Mouse (Mus musculus): ENCODE measurements at regions not wholly inside any gene's neighbourhood (a gene's known extent, or its start where the extent isn't known, plus 50 kb on each side); places are given as distances from the start of the nearest gene placed in this dataset.
"Not testable (repeated sequence)": the region's sequence is repeated elsewhere in the genome, so short reads cannot be mapped to it uniquely, and the experiment has no call there.

DNA sequence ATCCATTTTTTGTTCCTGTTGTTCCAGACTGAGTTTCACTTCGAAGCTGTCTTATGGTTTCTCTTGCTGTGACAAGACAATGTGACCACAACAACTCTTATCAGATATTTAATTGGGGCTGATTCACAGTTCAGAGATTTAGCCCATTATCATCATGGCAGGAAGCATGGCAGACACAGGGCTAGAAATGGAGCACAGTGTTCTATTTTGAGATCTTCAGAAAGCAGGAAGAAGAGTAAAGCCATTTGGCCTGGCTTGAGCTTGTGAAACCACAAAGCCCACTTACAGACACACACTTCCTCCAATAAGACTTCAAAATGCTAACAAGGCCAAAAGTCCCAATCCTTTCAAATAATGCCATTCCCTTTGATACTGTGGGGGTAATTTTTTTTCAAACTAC, 670.4 kb upstream of the Cdh12 start:
- H3K4me3 ChIP-seq (ENCODE audit: insufficient read depth in 1 of 2, low read depth in 1 of 2, low read length in 2 of 2, poor library complexity in 1 of 2, severe bottlenecking in 1 of 2): no peak overlapping the region
- DNase-seq (ENCODE audit: low read depth, low spot score): no peak
- H3K27ac ChIP-seq (ENCODE audit: insufficient read depth, low read depth, low read length, poor library complexity, severe bottlenecking): no peak overlapping the region
- in situ Hi-C loops (cut with MboI; ENCODE audit: low sequenced_read_pairs in 2 of 2, unreplicated experiment in 2 of 2): no loop called here
- H3K36me3 ChIP-seq (ENCODE audit: control insufficient read depth, insufficient read depth, low read length, poor library complexity, severe bottlenecking): no peaks in the 10 kb centered on the region
- H3K4me1 ChIP-seq (ENCODE audit: control insufficient read depth in 2 of 2, insufficient read depth in 2 of 2, low read length in 2 of 2, poor library complexity in 1 of 2): no peaks in the 10 kb centered on the region
- no peaks in the 10 kb centered on the region for H3K9me3 ChIP-seq (ENCODE audit: control insufficient read depth, insufficient read depth, low read depth, low read length)
- TF ChIP-seq ZNF384 (IDR thresholded peaks at IDR 0.05; ENCODE audit: low read depth, low read length): no peak
- TF ChIP-seq CHD2 (IDR thresholded peaks at IDR 0.05; ENCODE audit: low read depth, low read length): no peak
- TF ChIP-seq MAFK (IDR thresholded peaks at IDR 0.05; ENCODE audit: insufficient read depth, low read depth, low read length): no peak
- TF ChIP-seq HCFC1 (IDR thresholded peaks at IDR 0.05; ENCODE audit: borderline replicate concordance, insufficient read depth, low read length): no peak
- TF ChIP-seq ZC3H11A (IDR thresholded peaks at IDR 0.05; ENCODE audit: borderline replicate concordance, low read depth, low read length): no peak
- H3K9ac ChIP-seq (ENCODE audit: insufficient read depth, low read depth, low read length, poor library complexity, severe bottlenecking): no peak overlapping the region

DNA sequence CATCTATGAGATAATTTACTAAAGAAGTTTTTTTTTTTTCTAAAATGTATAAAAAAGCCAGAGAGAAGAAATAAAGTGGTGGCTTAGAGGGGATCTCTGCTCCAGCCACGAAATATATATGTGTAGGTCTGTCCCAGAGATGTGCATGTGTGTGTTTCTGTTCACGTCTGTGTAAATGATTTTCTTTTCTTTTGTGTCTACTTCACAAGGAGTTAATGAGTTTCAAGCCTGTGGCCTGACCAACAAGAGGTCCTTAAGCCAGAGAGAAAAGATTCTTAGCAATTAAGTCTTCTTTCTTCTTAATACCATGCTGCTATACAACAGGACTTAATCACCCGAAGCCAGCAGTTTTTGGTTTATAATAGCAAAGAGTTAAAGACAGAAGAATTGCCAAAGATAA, 665.2 kb upstream of the Cdh12 start:
- Histone ChIP-seq H3K9ac (ENCODE audit: insufficient read depth, low read depth, low read length, poor library complexity, severe bottlenecking) (no peak overlapping the region), H3K36me3 (ENCODE audit: control insufficient read depth, insufficient read depth, low read length, poor library complexity, severe bottlenecking) (no peaks in the 10 kb centered on the region), H3K4me3 (ENCODE audit: insufficient read depth in 1 of 2, low read depth in 1 of 2, low read length in 2 of 2, poor library complexity in 1 of 2, severe bottlenecking in 1 of 2) (no peak overlapping the region), H3K4me1 (ENCODE audit: control insufficient read depth in 2 of 2, insufficient read depth in 2 of 2, low read length in 2 of 2, poor library complexity in 1 of 2) (no peaks in the 10 kb centered on the region), H3K9me3 (ENCODE audit: control insufficient read depth, insufficient read depth, low read depth, low read length) (0 out of 2 replicates have a peak, but pooled peaks cover 2% of the 10 kb centered on the region), H3K27ac (ENCODE audit: insufficient read depth, low read depth, low read length, poor library complexity, severe bottlenecking) (no peak overlapping the region)
- in situ Hi-C loops (cut with MboI; ENCODE audit: low sequenced_read_pairs in 2 of 2, unreplicated experiment in 2 of 2): no loop called here
- no peak for DNase-seq (ENCODE audit: low read depth, low spot score)
- TF ChIP-seq CHD2 (IDR thresholded peaks at IDR 0.05; ENCODE audit: low read depth, low read length): no peak
- no peak for TF ChIP-seq MAFK (IDR thresholded peaks at IDR 0.05; ENCODE audit: insufficient read depth, low read depth, low read length)
- TF ChIP-seq HCFC1 (IDR thresholded peaks at IDR 0.05; ENCODE audit: borderline replicate concordance, insufficient read depth, low read length): no peak
- TF ChIP-seq ZNF384 (IDR thresholded peaks at IDR 0.05; ENCODE audit: low read depth, low read length): no peak
- TF ChIP-seq ZC3H11A (IDR thresholded peaks at IDR 0.05; ENCODE audit: borderline replicate concordance, low read depth, low read length): no peak

DNA sequence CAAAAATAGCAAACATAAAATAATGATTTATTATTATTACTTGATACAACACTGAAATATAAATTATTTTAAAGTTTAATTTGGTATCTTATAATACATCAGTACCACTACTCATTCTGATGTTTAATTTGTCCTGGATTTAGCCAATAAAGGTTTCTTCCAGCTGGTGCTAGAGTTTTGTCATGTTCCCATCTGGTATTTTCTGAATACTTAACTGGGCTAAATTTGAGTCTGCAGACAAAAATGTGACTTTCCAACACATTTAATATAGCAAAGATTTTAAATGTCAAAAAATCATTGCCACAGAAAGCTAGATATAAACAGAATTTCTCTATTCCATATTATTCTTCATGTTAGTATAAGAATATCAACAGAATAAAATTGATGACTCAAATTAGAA, 642.1 kb upstream of the Cdh12 start:
- Histone ChIP-seq H3K9ac (ENCODE audit: insufficient read depth, low read depth, low read length, poor library complexity, severe bottlenecking) (no peak overlapping the region), H3K4me1 (ENCODE audit: control insufficient read depth in 2 of 2, insufficient read depth in 2 of 2, low read length in 2 of 2, poor library complexity in 1 of 2) (no peaks in the 10 kb centered on the region), H3K4me3 (ENCODE audit: insufficient read depth in 1 of 2, low read depth in 1 of 2, low read length in 2 of 2, poor library complexity in 1 of 2, severe bottlenecking in 1 of 2) (no peak overlapping the region), H3K9me3 (ENCODE audit: control insufficient read depth, insufficient read depth, low read depth, low read length) (no peaks in the 10 kb centered on the region), H3K27ac (ENCODE audit: insufficient read depth, low read depth, low read length, poor library complexity, severe bottlenecking) (no peak overlapping the region), H3K36me3 (ENCODE audit: control insufficient read depth, insufficient read depth, low read length, poor library complexity, severe bottlenecking) (no peaks in the 10 kb centered on the region)
- in situ Hi-C loops (cut with MboI; ENCODE audit: low sequenced_read_pairs in 2 of 2, unreplicated experiment in 2 of 2): no loop called here
- DNase-seq (ENCODE audit: low read depth, low spot score): no peak
- no peak for TF ChIP-seq HCFC1 (IDR thresholded peaks at IDR 0.05; ENCODE audit: borderline replicate concordance, insufficient read depth, low read length)
- no peak for TF ChIP-seq CHD2 (IDR thresholded peaks at IDR 0.05; ENCODE audit: low read depth, low read length)
- TF ChIP-seq MAFK (IDR thresholded peaks at IDR 0.05; ENCODE audit: insufficient read depth, low read depth, low read length): no peak
- no peak for TF ChIP-seq ZC3H11A (IDR thresholded peaks at IDR 0.05; ENCODE audit: borderline replicate concordance, low read depth, low read length)

DNA sequence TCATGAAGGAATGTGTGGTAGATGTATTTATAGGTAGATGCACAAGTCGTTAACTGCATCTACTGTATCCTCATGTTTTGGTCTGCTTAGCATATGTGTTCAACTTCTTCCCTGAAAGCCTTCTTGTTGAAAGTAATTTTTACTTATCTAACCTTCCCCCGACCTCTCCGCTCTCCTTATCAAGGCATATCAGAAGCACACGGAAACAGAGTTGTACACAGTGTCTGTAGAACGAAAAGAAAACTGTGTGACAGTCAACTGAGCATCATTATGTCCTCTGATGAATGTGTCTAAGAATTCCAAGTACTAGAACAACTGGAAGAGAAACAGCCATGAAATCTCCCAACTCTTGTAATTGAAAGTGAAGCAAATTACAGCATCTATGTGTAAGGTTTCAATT, 635.4 kb upstream of the Cdh12 start:
- no peak for DNase-seq (ENCODE audit: low read depth, low spot score)
- H3K4me1 ChIP-seq (ENCODE audit: control insufficient read depth in 2 of 2, insufficient read depth in 2 of 2, low read length in 2 of 2, poor library complexity in 1 of 2): no peaks in the 10 kb centered on the region
- no peak overlapping the region for H3K9ac ChIP-seq (ENCODE audit: insufficient read depth, low read depth, low read length, poor library complexity, severe bottlenecking)
- TF ChIP-seq CHD2 (IDR thresholded peaks at IDR 0.05; ENCODE audit: low read depth, low read length): no peak
- TF ChIP-seq ZNF384 (IDR thresholded peaks at IDR 0.05; ENCODE audit: low read depth, low read length): no peak
- no peak for TF ChIP-seq ZC3H11A (IDR thresholded peaks at IDR 0.05; ENCODE audit: borderline replicate concordance, low read depth, low read length)
- no peak for TF ChIP-seq HCFC1 (IDR thresholded peaks at IDR 0.05; ENCODE audit: borderline replicate concordance, insufficient read depth, low read length)
- no peak for TF ChIP-seq MAFK (IDR thresholded peaks at IDR 0.05; ENCODE audit: insufficient read depth, low read depth, low read length)
- no peak overlapping the region for H3K4me3 ChIP-seq (ENCODE audit: insufficient read depth in 1 of 2, low read depth in 1 of 2, low read length in 2 of 2, poor library complexity in 1 of 2, severe bottlenecking in 1 of 2)
- no peaks in the 10 kb centered on the region for H3K36me3 ChIP-seq (ENCODE audit: control insufficient read depth, insufficient read depth, low read length, poor library complexity, severe bottlenecking)
- H3K27ac ChIP-seq (ENCODE audit: insufficient read depth, low read depth, low read length, poor library complexity, severe bottlenecking): no peak overlapping the region
- H3K9me3 ChIP-seq (ENCODE audit: control insufficient read depth, insufficient read depth, low read depth, low read length): no peaks in the 10 kb centered on the region
- in situ Hi-C loops (cut with MboI; ENCODE audit: low sequenced_read_pairs in 2 of 2, unreplicated experiment in 2 of 2): no loop called here

DNA sequence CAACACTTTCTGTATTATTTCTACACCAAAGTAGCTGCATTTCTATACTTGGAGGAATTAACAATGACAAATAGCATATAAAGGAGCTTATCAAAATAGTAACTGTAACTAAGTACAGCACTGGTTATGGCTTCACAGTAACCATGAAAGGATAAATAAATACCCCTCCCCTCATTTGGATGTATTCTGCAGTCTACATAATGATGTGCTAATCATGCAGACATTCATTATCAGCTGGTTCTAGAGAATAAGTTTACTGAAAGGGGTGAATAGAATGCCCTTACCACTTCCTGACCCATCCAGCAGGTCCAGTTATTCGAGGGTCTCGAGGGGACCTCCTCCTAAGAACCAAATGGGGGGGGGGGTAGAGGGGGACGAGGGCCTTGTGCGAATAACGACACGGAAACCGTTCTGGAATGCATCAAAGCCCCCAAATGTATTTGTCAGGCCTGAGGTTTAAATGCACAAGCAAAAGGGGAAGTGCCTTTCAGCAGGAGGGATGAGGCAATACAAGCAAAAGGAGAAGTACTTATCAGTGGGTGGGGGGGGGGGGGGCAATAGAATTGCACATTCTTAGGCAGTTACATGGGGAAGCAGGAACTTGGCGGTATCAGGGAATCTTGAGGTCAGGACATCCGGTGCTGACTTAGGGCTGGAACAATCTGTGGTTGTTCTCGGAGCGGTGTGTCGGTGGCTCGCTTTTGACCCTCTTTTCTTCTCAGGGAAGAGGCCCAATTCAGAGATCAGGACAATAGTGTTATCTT, 592.0 kb upstream of the Cdh12 start:
- in situ Hi-C loops (cut with MboI; ENCODE audit: low sequenced_read_pairs in 2 of 2, unreplicated experiment in 2 of 2); H3K9ac ChIP-seq (ENCODE audit: insufficient read depth, low read depth, low read length, poor library complexity, severe bottlenecking); DNase-seq (ENCODE audit: low read depth, low spot score); H3K4me1 ChIP-seq (ENCODE audit: control insufficient read depth in 2 of 2, insufficient read depth in 2 of 2, low read length in 2 of 2, poor library complexity in 1 of 2); H3K27ac ChIP-seq (ENCODE audit: insufficient read depth, low read depth, low read length, poor library complexity, severe bottlenecking); H3K36me3 ChIP-seq (ENCODE audit: control insufficient read depth, insufficient read depth, low read length, poor library complexity, severe bottlenecking); H3K9me3 ChIP-seq (ENCODE audit: control insufficient read depth, insufficient read depth, low read depth, low read length); H3K4me3 ChIP-seq (ENCODE audit: insufficient read depth in 1 of 2, low read depth in 1 of 2, low read length in 2 of 2, poor library complexity in 1 of 2, severe bottlenecking in 1 of 2): not testable (repeated sequence)

Data from ES-E14 (cell line).